Mouse (Mus musculus): Measurements from ENCODE around the gene Tnfrsf12a.

- no peak for TF ChIP-seq POLR2A (IDR thresholded peaks at IDR 0.05; ENCODE audit: borderline replicate concordance, extremely low read depth, low read depth, low read length)
- TF ChIP-seq CTCF (IDR thresholded peaks at IDR 0.05; ENCODE audit: insufficient read depth, low read length): no peak
These were observed 39.7 kb upstream of the Tnfrsf12a start for GRCm38 (mm10) chr17:23717003-23717402.

Measured in lung, adult 2 months (tissue).